Mouse (Mus musculus) forebrain, postnatal 0 days (tissue): ENCODE results near the gene Fam104a. TPM values are rescaled to one million over a fixed set of nuclear protein-coding genes. Genes with fewer than 3 reads are reported as not detected.

Source experiments
- ATAC-seq: fragments of 200-750 bp; cut with Nextera tagmentation; 2 replicates; pipeline ENCODE4 v1.8.0; 2017; ENCODE audit warnings: mild to moderate bottlenecking, moderate library complexity
- DNase-seq: peaks from one replicate; pipeline ENCODE4 v3.0.0-alpha.2; 2015
- H3K27ac ChIP-seq: fragments of 300-500 bp; sonication (generic); 2 replicates; pipeline ENCODE4 v1.5.1; 2014; ENCODE audit warnings: low read depth, mild to moderate bottlenecking, antibody characterized with exemption, low read length, moderate library complexity, mixed read lengths
- H3K27me3 ChIP-seq: fragments of 300-500 bp; sonication (generic); 2 replicates; pipeline ENCODE4 v1.6.1; 2014; ENCODE audit warnings: mild to moderate bottlenecking, low read length, mixed read lengths; ENCODE audit not compliant: insufficient read depth
- H3K36me3 ChIP-seq: fragments of 300-500 bp; sonication (generic); 2 replicates; pipeline ENCODE4 v1.6.1; 2014; ENCODE audit warnings: mild to moderate bottlenecking, moderate library complexity; ENCODE audit not compliant: insufficient read depth
- H3K4me1 ChIP-seq: fragments of 300-500 bp; sonication (generic); 2 replicates; pipeline ENCODE4 v1.6.1; 2014; ENCODE audit warnings: antibody characterized with exemption; ENCODE audit not compliant: insufficient read depth
- H3K4me2 ChIP-seq: fragments of 300-500 bp; sonication (generic); 2 replicates; pipeline ENCODE4 v1.6.1; 2014; ENCODE audit warnings: low read depth, mild to moderate bottlenecking, moderate library complexity
- H3K4me3 ChIP-seq: fragments of 300-500 bp; sonication (generic); 2 replicates; pipeline ENCODE4 v1.5.1; 2014; ENCODE audit warnings: low read depth, low read length, mixed read lengths
- H3K9ac ChIP-seq: fragments of 300-500 bp; sonication (generic); 2 replicates; pipeline ENCODE4 v1.6.1; 2014; ENCODE audit warnings: mild to moderate bottlenecking
- H3K9me3 ChIP-seq: fragments of 300-500 bp; sonication (generic); 2 replicates; pipeline ENCODE4 v1.6.1; 2016; ENCODE audit warnings: low read length
- CTCF ChIP-seq: sonication (generic); IDR thresholded peaks from 2 replicates; pipeline ENCODE4 v1.5.1; 2016; ENCODE audit warnings: antibody characterized with exemption, control low read depth, low read depth
- WGBS: fragments of 180-500 bp; shearing (Covaris S2); extraction: QIAGEN DNeasy Blood & Tissue Kit; methylation state at CpG from one replicate; pipeline ENCODE4 v1.1.7; 2014; 5-methylcytosine and 5-hydroxymethylcytosine counted together
- polyA plus RNA-seq: library from polyadenylated mRNA; unstranded; fragments of >200 nt; fragmentation: Nextera tagmentation; extraction: Ambion mirVana; gene quantifications from 2 replicates; pipeline ENCODE4 v1.2.1, GENCODE M21; 2015
- total RNA-seq: library from RNA; depleted of rRNA; stranded (reverse); fragments of >200 nt; gene quantifications from 2 replicates; pipeline ENCODE4 v1.2.3, GENCODE M21; 2014; rRNA removed

The Fam104a gene
- total and polyA plus RNA-seq, 2 experiments from 2014 or later, result 37.6 to 54.7 TPM

DNA sequence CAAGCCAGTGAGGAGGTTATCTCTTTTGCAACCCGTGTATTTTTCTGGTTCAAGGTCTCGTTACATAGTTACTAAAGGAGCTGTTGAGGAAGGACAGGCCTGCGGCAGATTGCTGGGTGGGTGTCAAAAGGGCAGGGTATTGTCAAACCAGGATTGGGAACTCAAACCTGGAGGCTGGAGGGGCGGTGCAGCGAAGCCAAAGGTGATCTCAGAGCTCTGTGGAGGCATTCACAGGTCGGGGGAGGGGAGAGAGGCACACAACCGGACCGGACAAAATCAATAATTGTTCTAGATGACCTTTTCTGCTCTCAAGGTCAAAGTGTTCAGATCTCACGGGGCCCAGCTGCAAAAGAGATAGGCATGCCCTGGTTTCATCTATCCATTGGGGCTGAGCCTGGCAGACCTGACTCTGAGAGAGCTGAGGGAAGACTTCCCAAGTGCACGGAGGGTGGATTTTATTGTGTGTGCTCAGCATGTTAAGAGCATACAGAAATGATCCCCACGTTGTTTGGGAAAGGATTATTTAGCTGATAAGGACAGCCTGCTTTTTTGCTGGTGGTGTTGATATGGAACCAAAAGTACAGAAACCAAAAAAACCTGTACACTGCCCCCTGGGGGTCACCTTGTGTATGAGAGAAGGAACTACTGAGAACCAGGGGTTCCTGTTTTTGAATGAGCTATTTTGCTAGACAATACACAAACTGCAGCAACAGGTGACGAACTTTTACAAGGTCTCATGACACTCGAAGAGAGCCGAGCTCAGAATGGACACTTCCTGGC is 66.6 kb downstream of the Fam104a start:
- no peak overlapping the region for H3K4me2 ChIP-seq
- peaks cover 5% of the 10 kb centered on the region; the same call in 1 of the 2 replicates for H3K4me1 ChIP-seq
- H3K4me3 ChIP-seq, result no peak overlapping the region
- no peak overlapping the region for H3K27ac ChIP-seq
- peak; percentile 64 for TF ChIP-seq CTCF
- H3K36me3 ChIP-seq, result no peaks in the 10 kb centered on the region
- H3K27me3 ChIP-seq, result no peaks in the 10 kb centered on the region; the same call in 1 of the 2 replicates
- H3K9me3 ChIP-seq, result no peaks in the 10 kb centered on the region
- H3K9ac ChIP-seq, result no peak overlapping the region
- DNase-seq (peak; percentile 86), ATAC-seq (no peak)
- WGBS, result 47% methylated on average over 14 of the region's 14 CpGs

DNA sequence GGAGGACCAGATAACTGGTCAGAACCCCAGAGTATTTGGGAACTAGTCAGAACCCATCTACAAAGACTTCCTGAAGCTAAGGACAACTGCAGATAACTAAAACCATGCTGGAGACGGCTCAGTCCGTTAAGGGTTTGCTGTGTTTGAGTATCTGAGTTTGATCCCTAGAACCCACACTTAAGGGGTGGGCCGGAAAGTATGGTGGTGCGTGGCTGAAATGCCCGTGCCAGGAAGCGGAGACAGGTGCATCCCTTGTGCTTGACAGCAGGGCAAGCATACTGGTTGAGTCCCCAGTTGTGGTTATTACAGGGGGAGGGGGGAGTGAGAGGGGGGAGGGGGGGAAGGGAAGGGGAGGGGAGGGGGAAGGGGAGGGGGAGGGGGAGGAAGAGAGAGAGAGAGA is 69.5 kb downstream of the Fam104a start:
- peaks cover 14% of the 10 kb centered on the region for H3K4me1 ChIP-seq
- no peaks in the 10 kb centered on the region for H3K9me3 ChIP-seq
- 82% methylated on average over 6 of the region's 6 CpGs for WGBS
- no peak overlapping the region for H3K4me3 ChIP-seq
- DNase-seq (no peak), ATAC-seq (no peak)
- H3K36me3 ChIP-seq, result no peaks in the 10 kb centered on the region
- no peak for TF ChIP-seq CTCF
- H3K27me3 ChIP-seq, result no peaks in the 10 kb centered on the region
- H3K27ac ChIP-seq, result no peak overlapping the region
- H3K4me2 ChIP-seq, result no peak overlapping the region
- H3K9ac ChIP-seq, result no peak overlapping the region

DNA sequence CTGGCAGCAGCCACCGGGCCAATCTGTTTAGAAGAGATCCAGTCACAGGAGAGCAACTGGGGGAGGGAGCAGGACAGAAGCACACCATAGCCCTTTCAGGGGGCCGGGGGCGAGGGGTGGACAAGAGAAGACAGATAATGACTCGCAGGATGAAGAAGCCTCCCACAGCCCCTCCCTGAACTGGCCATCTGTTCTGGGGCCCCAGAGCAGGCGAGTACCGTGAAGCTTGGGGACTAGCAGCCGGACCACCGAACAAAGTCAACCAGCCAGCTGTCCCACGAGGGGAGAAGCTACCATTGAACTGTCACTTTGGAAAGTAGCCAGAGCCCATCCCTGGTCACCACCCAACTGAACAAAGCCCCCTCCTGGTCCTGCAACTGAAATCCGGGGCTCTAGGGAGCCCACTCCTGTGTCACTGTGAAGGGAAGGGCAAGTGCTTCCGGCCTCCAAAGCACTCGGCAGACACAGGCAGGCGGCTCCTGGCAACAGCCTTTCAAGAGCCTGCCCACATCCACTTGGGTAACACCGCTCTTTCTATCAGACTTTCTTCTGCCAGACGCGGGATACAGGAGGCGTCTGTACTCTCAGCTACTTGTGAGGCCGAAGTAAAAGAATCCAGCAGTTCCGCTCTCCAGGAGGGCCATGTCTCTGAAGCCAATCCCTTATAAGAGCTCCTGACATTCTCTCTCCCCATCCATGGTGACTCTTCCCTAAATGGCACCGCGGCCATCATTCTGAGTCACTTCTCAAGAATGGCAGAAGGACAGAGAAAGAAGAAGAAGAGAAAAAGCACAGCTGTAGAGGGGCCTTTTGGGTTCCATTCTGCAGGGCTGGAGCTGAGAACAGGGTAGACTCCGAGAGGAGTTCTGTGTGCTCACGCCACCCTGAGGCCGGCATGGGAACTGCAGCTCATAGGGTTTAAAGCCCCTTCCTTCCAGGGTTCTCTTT is 72.0 kb downstream of the Fam104a start:
- H3K4me1 ChIP-seq, result peaks cover 9% of the 10 kb centered on the region
- H3K4me2 ChIP-seq, result 0 out of 2 replicates have a peak overlapping the region, but pooled peaks have one; percentile 1
- H3K4me3 ChIP-seq, result no peak overlapping the region
- H3K36me3 ChIP-seq, result no peaks in the 10 kb centered on the region
- H3K9ac ChIP-seq, result no peak overlapping the region
- peak; percentile 86 for ATAC-seq
- 21% methylated on average over 24 of the region's 24 CpGs for WGBS
- H3K9me3 ChIP-seq, result no peaks in the 10 kb centered on the region
- H3K27ac ChIP-seq, result peak overlapping the region; percentile 62
- TF ChIP-seq CTCF, result peak; percentile 73
- DNase-seq, result peak; percentile 73
- no peaks in the 10 kb centered on the region for H3K27me3 ChIP-seq

Other genes with a start within 250 kb of the Fam104a start
- 19.9 and 32.2 TPM in 2 replicates for gene Sstr2, start 64.8 kb downstream of the Fam104a start, total RNA-seq
- 23.1 and 27.1 TPM in 2 replicates for gene Sstr2, start 64.8 kb downstream of the Fam104a start, polyA plus RNA-seq
- gene Cog1, start 35.0 kb downstream of the Fam104a start, total RNA-seq, result 37.2 and 48.8 TPM in 2 replicates
- 25.3 and 28.6 TPM in 2 replicates for gene Cog1, start 35.0 kb downstream of the Fam104a start, polyA plus RNA-seq
- gene Slc39a11, start 34.1 kb downstream of the Fam104a start, total RNA-seq, result 36.9 and 48.2 TPM in 2 replicates
- gene Slc39a11, start 34.1 kb downstream of the Fam104a start, polyA plus RNA-seq, result 33.1 and 39.1 TPM in 2 replicates
- gene D11Wsu47e, start 257 bp upstream of the Fam104a start, total RNA-seq, result 34.2 and 36.7 TPM in 2 replicates
- gene D11Wsu47e, start 257 bp upstream of the Fam104a start, polyA plus RNA-seq, result 23.4 and 25.7 TPM in 2 replicates
- not detected in 2 replicates for gene Cpsf4l, start 25.9 kb upstream of the Fam104a start, total RNA-seq
- 0.10 and 0.30 TPM in 2 replicates for gene Cpsf4l, start 25.9 kb upstream of the Fam104a start, polyA plus RNA-seq
- 86.6 and 102 TPM in 2 replicates for gene Cdc42ep4, start 67.7 kb upstream of the Fam104a start, total RNA-seq
- gene Cdc42ep4, start 67.7 kb upstream of the Fam104a start, polyA plus RNA-seq, result 75.4 and 81.0 TPM in 2 replicates